Mouse (Mus musculus) myocyte (in vitro differentiated cells): ENCODE measurements around the gene Olfr1341. TPM values are rescaled to one million over a fixed set of nuclear protein-coding genes. Genes with fewer than 3 reads are reported as not detected.

Source experiments
- H3K27me3 ChIP-seq: one replicate; pipeline ENCODE4 v1.6.1; 2011; ENCODE audit not compliant: control insufficient read depth, insufficient read depth, insufficient read length
- H3K36me3 ChIP-seq: one replicate; pipeline ENCODE4 v1.6.1; 2011; ENCODE audit not compliant: control insufficient read depth, insufficient read depth
- H3K4me2 ChIP-seq: one replicate; pipeline ENCODE4 v1.6.1; 2011; ENCODE audit warnings: low read depth, control low read depth
- H3K4me3 ChIP-seq: one replicate; pipeline ENCODE4 v1.5.1; 2011; ENCODE audit warnings: mild to moderate bottlenecking, control low read depth, moderate library complexity
- H3K79me2 ChIP-seq: one replicate; pipeline ENCODE4 v1.6.1; 2011; ENCODE audit not compliant: control insufficient read depth, insufficient read depth
- H3ac ChIP-seq: one replicate; pipeline ENCODE4 v1.6.1; 2011; ENCODE audit not compliant: control insufficient read depth, insufficient read length
- CEBPB ChIP-seq: IDR thresholded peaks from 2 replicates; pipeline ENCODE4 v1.6.1; 2011; ENCODE audit warnings: mild to moderate bottlenecking, moderate library complexity; ENCODE audit not compliant: poor library complexity, insufficient read depth, severe bottlenecking
- E2F4 ChIP-seq: IDR thresholded peaks from one replicate; pipeline ENCODE4 v1.6.1; 2011; ENCODE audit warnings: mild to moderate bottlenecking, control low read depth, moderate library complexity; ENCODE audit not compliant: insufficient read depth
- MAX ChIP-seq: IDR thresholded peaks from one replicate; pipeline ENCODE4 v1.6.1; 2011; ENCODE audit warnings: low read depth, mild to moderate bottlenecking, control low read depth
- MYOD1 ChIP-seq, 3 experiments: IDR thresholded peaks; one replicate each; pipeline ENCODE4 v1.6.1; 2011; ENCODE audit warnings: control low read depth in 2 of 3, low read depth in 2 of 3, mild to moderate bottlenecking in 2 of 3, moderate library complexity in 1 of 3; ENCODE audit not compliant: insufficient read length in 2 of 3, control insufficient read depth in 1 of 3
- MYOG ChIP-seq, 3 experiments: IDR thresholded peaks; one replicate each; pipeline ENCODE4 v1.6.1; 2011; ENCODE audit warnings: control low read depth in 2 of 3, low read depth in 2 of 3, mild to moderate bottlenecking in 2 of 3; ENCODE audit not compliant: insufficient read length in 2 of 3, control insufficient read depth in 1 of 3, insufficient read depth in 1 of 3
- POLR2A ChIP-seq: IDR thresholded peaks from one replicate; pipeline ENCODE4 v1.6.1; 2011; ENCODE audit warnings: low read depth, mild to moderate bottlenecking, control low read depth, moderate library complexity; ENCODE audit not compliant: insufficient read length
- POLR2AphosphoS2 ChIP-seq: IDR thresholded peaks from one replicate; pipeline ENCODE4 v1.6.1; 2011; ENCODE audit warnings: low read depth, control low read depth; ENCODE audit not compliant: insufficient read length
- REST ChIP-seq: IDR thresholded peaks from one replicate; pipeline ENCODE4 v1.6.1; 2011; ENCODE audit warnings: mild to moderate bottlenecking, control low read depth, moderate library complexity; ENCODE audit not compliant: insufficient read depth, insufficient read length
- SRF ChIP-seq: IDR thresholded peaks from one replicate; pipeline ENCODE4 v1.6.1; 2011; ENCODE audit warnings: low read depth; ENCODE audit not compliant: control insufficient read depth, insufficient read length
- TCF12 ChIP-seq: IDR thresholded peaks from one replicate; pipeline ENCODE4 v1.6.1; 2011; ENCODE audit warnings: mild to moderate bottlenecking, control low read depth; ENCODE audit not compliant: poor library complexity, insufficient read depth, severe bottlenecking
- TCF3 ChIP-seq: IDR thresholded peaks from one replicate; pipeline ENCODE4 v1.6.1; 2011; ENCODE audit warnings: low read depth, control low read depth; ENCODE audit not compliant: insufficient read length
- USF1 ChIP-seq: IDR thresholded peaks from one replicate; pipeline ENCODE4 v1.6.1; 2011; ENCODE audit warnings: low read depth, mild to moderate bottlenecking, control low read depth, moderate library complexity
- polyA plus RNA-seq: library from polyadenylated mRNA; unstranded; fragments of >200 nt; fragmentation: generic; extraction: Trizol; gene quantifications from one replicate; pipeline ENCODE4 v1.2.1, GENCODE M21; 2012; ENCODE audit warnings: missing spikeins

The Olfr1341 gene
- polyA plus RNA-seq = not detected

DNA sequence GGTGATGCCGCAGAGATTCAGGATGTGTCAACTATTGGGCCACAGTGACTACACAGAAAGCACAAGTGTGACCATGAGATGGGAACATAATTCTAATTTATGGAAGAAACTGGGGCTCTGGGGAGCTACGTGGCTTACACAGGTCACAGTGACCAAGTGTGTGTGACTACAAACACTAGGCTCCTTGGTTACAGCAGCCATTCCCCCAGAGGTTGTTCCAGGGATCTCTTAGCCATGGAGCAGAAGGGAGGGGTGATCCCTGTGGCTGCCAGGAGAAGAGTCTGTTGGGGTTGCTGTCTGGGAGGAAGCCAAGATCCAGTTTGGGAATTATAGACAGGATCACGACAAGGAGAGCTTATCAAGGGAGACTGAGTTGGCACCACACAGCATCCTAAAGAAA is at the start of gene Olfr1341:
Gene Olfr1341, plus strand, starts transcription at position 301 of the 400 bp plus-strand sequence.
- Histone ChIP-seq H3K79me2 (no peaks in the 10 kb centered on the region), H3K4me2 (no peak within 1 kb of the TSS), H3ac (no peak within 1 kb of the TSS), H3K36me3 (no peaks in the 10 kb centered on the region), H3K27me3 (no peaks in the 10 kb centered on the region), H3K4me3 (no peak within 1 kb of the TSS)
- TF ChIP-seq POLR2A = no peak

- no peaks in the 10 kb centered on the region for H3K36me3 ChIP-seq
- no peaks in the 10 kb centered on the region for H3K27me3 ChIP-seq
- H3K79me2 ChIP-seq = no peaks in the 10 kb centered on the region
- no peak within 1 kb of the TSS for H3K4me3 ChIP-seq
- no peak within 1 kb of the TSS for H3K4me2 ChIP-seq
- TF ChIP-seq POLR2AphosphoS2 = no peak
- TF ChIP-seq REST = no peak
- TF ChIP-seq SRF = no peak
- TF ChIP-seq TCF12 = no peak
- no peak for TF ChIP-seq POLR2A
- TF ChIP-seq USF1 = no peak
- TF ChIP-seq E2F4 = no peak
- no peak for TF ChIP-seq MYOD1 (IDR thresholded peaks at IDR 0.05; ENCODE audit: control insufficient read depth in 1 of 3, insufficient read length in 2 of 3, low read depth in 2 of 3)
- H3ac ChIP-seq = no peak within 1 kb of the TSS
Observed at GRCm38 (mm10) chr4:118658652-118659051, 44.7 kb upstream of the Olfr1341 start, which contains the start of gene Olfr62. Gene Olfr62, plus strand, starts transcription at chr4:118658952.

DNA sequence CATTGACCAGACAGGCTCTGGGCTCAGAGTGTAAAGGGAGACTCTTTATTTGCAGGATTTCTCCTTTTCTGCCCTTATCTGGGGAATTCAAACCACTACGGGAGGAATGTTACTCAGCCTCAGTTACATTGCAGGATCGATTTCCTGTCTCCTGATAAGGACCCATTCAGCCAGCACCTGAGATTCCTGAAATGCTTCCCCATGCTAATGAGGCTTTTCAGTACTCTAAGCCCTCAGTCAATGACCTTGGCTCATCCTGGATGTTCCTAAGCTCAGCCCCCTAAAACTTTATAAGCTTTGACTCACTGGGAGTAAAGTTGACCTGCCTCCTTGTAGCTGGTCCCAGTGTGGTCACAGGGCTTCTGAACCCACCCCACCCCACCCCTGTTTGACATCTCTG is 16.2 kb upstream of the Olfr1341 start:
- Histone ChIP-seq H3K36me3 (no peaks in the 10 kb centered on the region), H3K4me3 (no peak overlapping the region), H3K4me2 (no peak overlapping the region), H3K27me3 (peaks cover 22% of the 10 kb centered on the region), H3K79me2 (no peaks in the 10 kb centered on the region), H3ac (no peak overlapping the region)
- TF ChIP-seq SRF (no peak), CEBPB (no peak), REST (no peak), E2F4 (no peak), TCF12 (no peak), MYOD1 (IDR thresholded peaks at IDR 0.05; ENCODE audit: control insufficient read depth in 1 of 3, insufficient read length in 2 of 3, low read depth in 2 of 3) (no peak), USF1 (no peak), POLR2A (no peak), POLR2AphosphoS2 (no peak), TCF3 (no peak), MYOG (IDR thresholded peaks at IDR 0.05; ENCODE audit: control insufficient read depth in 1 of 3, insufficient read depth in 1 of 3, insufficient read length in 2 of 3, low read depth in 2 of 3) (no peak), MAX (no peak)

DNA sequence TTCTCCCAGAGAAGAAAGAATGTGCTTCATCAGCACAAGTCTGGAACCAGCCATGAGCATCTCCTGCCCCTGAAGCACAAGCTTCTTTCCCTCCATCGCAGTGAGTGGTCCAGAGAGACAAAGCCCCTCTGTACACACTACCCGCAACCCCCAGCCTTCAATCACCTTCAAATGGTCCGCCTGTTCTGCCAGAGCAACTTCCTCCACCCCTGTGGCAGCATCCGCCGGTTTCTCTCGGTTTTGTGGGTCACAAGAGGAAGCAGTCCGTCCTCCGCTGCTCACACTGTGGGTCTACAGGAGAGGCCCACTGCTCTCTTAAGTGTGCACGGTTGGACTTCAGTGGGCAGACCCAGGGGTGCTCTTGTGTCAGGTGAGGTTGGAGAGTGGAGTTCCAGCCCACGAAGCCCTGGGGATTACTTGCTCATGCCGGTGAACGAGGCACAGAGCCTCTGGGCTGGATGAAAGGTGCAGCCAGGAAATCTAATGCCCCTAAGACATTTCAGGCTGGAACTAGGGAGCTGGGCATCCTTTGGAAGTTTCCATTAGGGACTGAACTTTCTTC is 10.8 kb upstream of the Olfr1341 start, which contains the start of gene Olfr1342:
Gene Olfr1342, minus strand, starts transcription at position 345 of the 562 bp plus-strand sequence.
- H3K27me3 ChIP-seq = peaks cover 17% of the 10 kb centered on the region
- H3K36me3 ChIP-seq = no peaks in the 10 kb centered on the region
- H3K4me3 ChIP-seq = no peak within 1 kb of the TSS
- no peak within 1 kb of the TSS for H3ac ChIP-seq
- no peaks in the 10 kb centered on the region for H3K79me2 ChIP-seq
- no peak within 1 kb of the TSS for H3K4me2 ChIP-seq
- TF ChIP-seq MYOD1 (IDR thresholded peaks at IDR 0.05; ENCODE audit: control insufficient read depth in 1 of 3, insufficient read length in 2 of 3, low read depth in 2 of 3) (no peak), REST (no peak), TCF3 (no peak), TCF12 (no peak), MYOG (IDR thresholded peaks at IDR 0.05; ENCODE audit: control insufficient read depth in 1 of 3, insufficient read depth in 1 of 3, insufficient read length in 2 of 3, low read depth in 2 of 3) (no peak), POLR2AphosphoS2 (no peak)

DNA sequence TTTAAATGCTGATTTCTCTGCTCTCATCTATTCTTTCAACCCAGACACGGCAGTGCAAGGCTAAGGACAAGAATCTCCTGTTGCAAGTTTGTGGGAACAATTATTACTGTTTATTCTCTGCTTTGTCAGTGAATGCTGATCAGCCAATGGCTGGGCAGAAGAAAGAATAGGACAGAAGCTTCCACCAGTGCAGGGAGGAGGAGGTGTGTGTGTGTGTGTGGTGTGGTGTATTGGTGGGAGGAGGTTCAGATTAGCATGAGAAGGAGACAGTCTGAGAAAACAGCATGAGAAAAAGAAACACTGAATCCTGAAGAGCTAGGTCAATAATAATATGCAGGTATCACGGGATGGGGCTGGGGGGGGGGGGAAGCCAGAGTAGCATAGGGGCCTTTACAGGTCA is 9.5 kb upstream of the Olfr1341 start:
- Histone ChIP-seq H3K27me3 (peaks cover 17% of the 10 kb centered on the region), H3K79me2 (no peaks in the 10 kb centered on the region), H3ac (no peak overlapping the region), H3K4me2 (no peak overlapping the region), H3K4me3 (no peak overlapping the region), H3K36me3 (no peaks in the 10 kb centered on the region)
- no peak for TF ChIP-seq CEBPB
- TF ChIP-seq SRF = no peak
- TF ChIP-seq USF1 = no peak
- TF ChIP-seq MAX = no peak
- no peak for TF ChIP-seq TCF3
- TF ChIP-seq REST = no peak
- TF ChIP-seq TCF12 = no peak
- TF ChIP-seq MYOD1 (IDR thresholded peaks at IDR 0.05; ENCODE audit: control insufficient read depth in 1 of 3, insufficient read length in 2 of 3, low read depth in 2 of 3) = no peak
- TF ChIP-seq MYOG (IDR thresholded peaks at IDR 0.05; ENCODE audit: control insufficient read depth in 1 of 3, insufficient read depth in 1 of 3, insufficient read length in 2 of 3, low read depth in 2 of 3) = no peak
- TF ChIP-seq POLR2A = no peak
- no peak for TF ChIP-seq E2F4
- TF ChIP-seq POLR2AphosphoS2 = no peak
